Mouse (Mus musculus): ENCODE data around the gene Ifna14.

DNA sequence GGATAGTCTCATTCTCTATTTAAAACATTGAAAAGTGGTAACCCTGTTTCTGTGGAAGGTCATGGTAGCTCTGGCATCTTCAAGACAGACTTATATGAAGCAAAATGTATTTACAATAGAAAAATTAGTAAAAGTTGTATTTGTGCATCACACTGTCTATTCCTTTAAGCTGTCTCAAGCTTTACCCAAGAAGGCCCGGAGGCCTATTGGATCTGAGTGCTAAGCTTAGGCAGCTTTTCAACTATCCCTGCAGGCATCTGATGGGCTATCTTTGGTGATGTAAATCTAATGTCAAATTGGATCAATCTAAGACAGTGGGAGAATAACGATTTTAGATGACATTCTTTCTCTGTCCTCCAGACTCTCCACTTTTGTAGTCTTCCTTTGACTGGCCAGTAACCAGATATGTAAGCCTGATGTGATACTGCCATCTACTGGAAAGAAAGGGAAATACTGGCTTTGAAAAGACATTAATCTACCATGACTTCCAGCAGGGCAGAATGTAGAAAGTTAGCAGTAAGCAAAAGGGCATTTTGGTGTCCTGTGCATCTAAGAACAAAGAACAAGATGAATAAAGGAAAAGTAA lies 27.9 kb downstream of the Ifna14 start:
- TF ChIP-seq HCFC1 (IDR thresholded peaks at IDR 0.05; ENCODE audit: borderline replicate concordance, insufficient read depth, low read length) (no peak), CHD2 (IDR thresholded peaks at IDR 0.05; ENCODE audit: low read depth, low read length) (no peak), MAFK (IDR thresholded peaks at IDR 0.05; ENCODE audit: insufficient read depth, low read depth, low read length) (no peak), ZC3H11A (IDR thresholded peaks at IDR 0.05; ENCODE audit: borderline replicate concordance, low read depth, low read length) (peak; percentile 77; the same call in 1 of the 2 replicates), ZNF384 (IDR thresholded peaks at IDR 0.05; ENCODE audit: low read depth, low read length) (no peak)

Data from ES-E14 (cell line).